Mouse (Mus musculus) midbrain, embryonic 15.5 days (tissue): Measurements from ENCODE around the gene Tmem86a. TPM values are rescaled to one million over a fixed set of nuclear protein-coding genes. Genes with fewer than 3 reads are reported as not detected.

Experiments
- ATAC-seq: fragments of 200-750 bp; cut with Nextera tagmentation; replicated peaks from 2 replicates; pipeline ENCODE4 v1.8.0; 2017; ENCODE audit warnings: moderate TSS enrichment
- H3K27ac ChIP-seq: fragments of 300-500 bp; sonication (generic); 2 replicates; pipeline ENCODE4 v1.5.1; 2015; ENCODE audit warnings: mild to moderate bottlenecking, inconsistent platforms
- H3K27me3 ChIP-seq: fragments of 300-500 bp; sonication (generic); replicated peaks from 2 replicates; pipeline ENCODE4 v1.6.1; 2015; ENCODE audit warnings: inconsistent platforms
- H3K36me3 ChIP-seq: fragments of 300-500 bp; sonication (generic); replicated peaks from 2 replicates; pipeline ENCODE4 v1.6.1; 2015; ENCODE audit warnings: inconsistent platforms
- H3K4me1 ChIP-seq: fragments of 300-500 bp; sonication (generic); 2 replicates; pipeline ENCODE4 v1.6.1; 2015; ENCODE audit warnings: inconsistent platforms
- H3K4me2 ChIP-seq: fragments of 300-500 bp; sonication (generic); 2 replicates; pipeline ENCODE4 v1.6.1; 2015; ENCODE audit warnings: inconsistent platforms, mild to moderate bottlenecking, moderate library complexity
- H3K4me3 ChIP-seq: fragments of 300-500 bp; sonication (generic); 2 replicates; pipeline ENCODE4 v1.5.1; 2015; ENCODE audit warnings: mild to moderate bottlenecking, inconsistent platforms
- H3K9ac ChIP-seq: fragments of 300-500 bp; sonication (generic); 2 replicates; pipeline ENCODE4 v1.6.1; 2015; ENCODE audit warnings: mild to moderate bottlenecking, inconsistent platforms
- H3K9me3 ChIP-seq: fragments of 300-500 bp; sonication (generic); 2 replicates; pipeline ENCODE4 v1.6.1; 2016; ENCODE audit warnings: inconsistent platforms
- WGBS: fragments of 180-500 bp; shearing (Covaris S2); methylation state at CpG from one replicate; pipeline ENCODE4 v1.1.7; 2015; ENCODE audit warnings: mixed read lengths; 5-methylcytosine and 5-hydroxymethylcytosine counted together
- polyA plus RNA-seq: library from polyadenylated mRNA; unstranded; fragments of >200 nt; fragmentation: Nextera tagmentation; extraction: Ambion mirVana; gene quantifications from 2 replicates; pipeline ENCODE4 v1.2.1, GENCODE M21; 2015

Gene Tmem86a
- polyA plus RNA-seq, 1 experiment from 2014 or later = 28.3 TPM

DNA sequence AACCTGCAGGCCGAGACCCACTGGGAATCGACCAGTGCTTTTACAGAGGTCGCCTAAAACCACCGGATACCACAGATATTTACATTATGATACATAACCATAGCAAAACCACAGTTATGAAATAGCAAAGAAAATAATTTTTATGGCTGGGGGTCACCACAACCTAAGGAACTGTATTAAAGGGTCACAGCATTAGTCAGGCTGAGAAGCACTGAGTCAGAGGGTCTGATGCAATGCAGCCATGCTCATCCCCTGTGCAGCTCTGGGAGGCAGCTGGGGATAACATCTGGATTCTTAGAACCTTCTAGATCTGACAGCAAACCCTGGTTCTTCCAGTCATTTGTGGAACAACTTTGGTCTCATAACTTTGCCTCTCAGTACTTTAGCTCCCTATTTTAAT lies 19.0 kb upstream of the Tmem86a start:
- Histone ChIP-seq H3K4me1 (no peaks in the 10 kb centered on the region), H3K27me3 (no peaks in the 10 kb centered on the region), H3K4me3 (no peak overlapping the region), H3K36me3 (no peaks in the 10 kb centered on the region), H3K9ac (no peak overlapping the region), H3K9me3 (no peaks in the 10 kb centered on the region), H3K27ac (no peak overlapping the region), H3K4me2 (no peak overlapping the region)
- no peak for ATAC-seq
- 82% methylated on average over 4 of the region's 4 CpGs for WGBS

GRCm38 (mm10) chr7:47034785-47035384 lies 15.5 kb upstream of the Tmem86a start:
- no peaks in the 10 kb centered on the region for H3K36me3 ChIP-seq
- no peak overlapping the region for H3K27ac ChIP-seq
- H3K4me3 ChIP-seq = no peak overlapping the region
- 91% methylated on average over 4 of the region's 4 CpGs for WGBS
- no peaks in the 10 kb centered on the region for H3K4me1 ChIP-seq
- no peak for ATAC-seq
- H3K9me3 ChIP-seq = no peaks in the 10 kb centered on the region
- no peaks in the 10 kb centered on the region for H3K27me3 ChIP-seq
- no peak overlapping the region for H3K9ac ChIP-seq
- no peak overlapping the region for H3K4me2 ChIP-seq

GRCm38 (mm10) chr7:47035426-47035825 lies 15.0 kb upstream of the Tmem86a start:
- no peak for ATAC-seq
- WGBS = 85% methylated on average over 8 of the region's 8 CpGs

GRCm38 (mm10) chr7:47041706-47042105 lies 8.7 kb upstream of the Tmem86a start:
- no peaks in the 10 kb centered on the region for H3K36me3 ChIP-seq
- H3K4me1 ChIP-seq = no peaks in the 10 kb centered on the region
- no peak overlapping the region for H3K9ac ChIP-seq
- no peak overlapping the region for H3K4me3 ChIP-seq
- H3K9me3 ChIP-seq = no peaks in the 10 kb centered on the region
- 86% methylated on average over 3 of the region's 3 CpGs for WGBS
- no peak overlapping the region for H3K4me2 ChIP-seq
- no peak overlapping the region for H3K27ac ChIP-seq
- H3K27me3 ChIP-seq = no peaks in the 10 kb centered on the region
- ATAC-seq = no peak

More at GRCm38 (mm10) chr7:47035426-47035825, 15.0 kb upstream of the Tmem86a start:
- Histone ChIP-seq H3K9ac (no peak overlapping the region), H3K4me3 (no peak overlapping the region), H3K9me3 (no peaks in the 10 kb centered on the region), H3K27ac (no peak overlapping the region), H3K36me3 (no peaks in the 10 kb centered on the region), H3K4me2 (no peak overlapping the region), H3K4me1 (no peaks in the 10 kb centered on the region), H3K27me3 (no peaks in the 10 kb centered on the region)

- Histone ChIP-seq H3K27me3 (no peaks in the 10 kb centered on the region), H3K4me1 (no peaks in the 10 kb centered on the region), H3K27ac (no peak overlapping the region), H3K9me3 (no peaks in the 10 kb centered on the region), H3K9ac (no peak overlapping the region), H3K4me2 (no peak overlapping the region), H3K4me3 (no peak overlapping the region), H3K36me3 (no peaks in the 10 kb centered on the region)
- ATAC-seq = no peak
- WGBS = 86% methylated on average over 4 of the region's 4 CpGs
Measured at GRCm38 (mm10) chr7:47042121-47042520, 8.3 kb upstream of the Tmem86a start.

DNA sequence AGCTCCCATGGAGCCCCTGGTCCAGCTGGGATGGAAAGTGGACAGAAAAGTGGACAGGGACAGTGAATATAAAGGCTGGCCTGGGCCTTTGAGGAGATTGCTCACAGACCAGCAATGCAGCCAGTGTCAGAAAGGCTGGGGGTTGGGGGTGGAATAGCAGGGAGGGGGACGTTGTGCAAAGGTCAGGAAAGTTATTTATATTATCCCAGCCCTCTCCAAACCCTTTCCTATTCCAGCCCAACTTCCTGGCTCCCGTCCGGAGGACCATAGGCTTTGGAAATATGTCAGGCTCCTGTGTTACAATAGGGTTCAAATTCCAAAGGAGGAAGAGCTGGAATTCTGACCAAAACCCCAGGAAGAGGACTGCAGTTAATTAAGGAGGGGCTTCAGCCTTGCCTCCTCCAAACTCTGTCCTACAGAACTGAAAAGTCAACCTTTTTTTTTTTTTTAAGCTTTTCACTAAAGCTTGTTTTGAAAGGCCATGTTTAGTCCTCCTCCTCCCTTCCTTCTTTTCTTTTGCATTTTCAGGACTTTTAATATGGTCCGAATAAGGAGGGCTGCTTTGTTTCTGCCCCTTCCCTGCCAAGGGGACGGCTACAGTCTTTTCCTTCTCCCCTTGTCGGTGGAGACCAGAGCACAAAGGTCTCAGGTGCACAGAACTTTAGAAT lies 7.4 kb upstream of the Tmem86a start:
- Histone ChIP-seq H3K4me3 (no peak overlapping the region), H3K9ac (no peak overlapping the region), H3K36me3 (no peaks in the 10 kb centered on the region), H3K27ac (no peak overlapping the region), H3K27me3 (no peaks in the 10 kb centered on the region), H3K4me1 (no peaks in the 10 kb centered on the region), H3K4me2 (no peak overlapping the region), H3K9me3 (no peaks in the 10 kb centered on the region)
- WGBS = 51% methylated on average over 6 of the region's 6 CpGs
- no peak for ATAC-seq

DNA sequence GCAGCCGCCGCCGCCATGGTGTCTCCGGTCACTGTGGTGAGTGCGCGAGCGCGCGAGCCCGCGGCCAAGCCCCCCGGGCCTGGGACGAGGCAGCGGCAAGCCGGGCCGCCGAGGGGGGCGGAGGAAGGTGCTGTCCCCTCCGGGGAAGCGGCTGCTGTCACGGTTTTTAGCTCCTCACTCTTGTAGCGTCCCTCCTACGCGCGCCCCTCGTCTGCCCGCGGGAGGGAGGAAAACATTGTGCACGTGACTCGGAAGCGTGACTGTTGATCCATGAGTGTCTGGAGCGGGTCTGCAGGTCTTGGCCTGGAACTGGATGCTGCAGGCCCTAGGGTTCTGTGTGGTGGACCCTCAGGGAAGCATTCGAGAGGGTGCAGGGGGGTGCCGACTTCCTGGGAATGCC lies 365 bp downstream of the Tmem86a start:
- Histone ChIP-seq H3K4me2 (peak overlapping the region; percentile 90), H3K36me3 (no peaks in the 10 kb centered on the region), H3K27me3 (no peaks in the 10 kb centered on the region), H3K4me3 (peak overlapping the region; percentile 91), H3K27ac (peak overlapping the region; percentile 92), H3K9ac (peak overlapping the region; percentile 92), H3K4me1 (peaks cover 22% of the 10 kb centered on the region), H3K9me3 (no peaks in the 10 kb centered on the region)
- peak; percentile 79 for ATAC-seq
- WGBS = 1% methylated on average over 34 of the region's 34 CpGs

GRCm38 (mm10) chr7:47051404-47052151 lies 1.2 kb downstream of the Tmem86a start:
- Histone ChIP-seq H3K4me2 (peak overlapping the region; percentile 90), H3K27me3 (no peaks in the 10 kb centered on the region), H3K4me3 (peak overlapping the region; percentile 91), H3K9me3 (no peaks in the 10 kb centered on the region), H3K27ac (peak overlapping the region; percentile 92; the same call in 1 of the 2 replicates), H3K4me1 (peaks cover 22% of the 10 kb centered on the region), H3K9ac (peak overlapping the region; percentile 92; the same call in 1 of the 2 replicates), H3K36me3 (no peaks in the 10 kb centered on the region)
- peak; percentile 0; the same call in 1 of the 2 replicates for ATAC-seq
- WGBS = 4% methylated on average over 2 of the region's 2 CpGs

- peaks cover 22% of the 10 kb centered on the region for H3K4me1 ChIP-seq
- ATAC-seq = no peak
- no peak overlapping the region for H3K4me3 ChIP-seq
- no peaks in the 10 kb centered on the region for H3K9me3 ChIP-seq
- no peak overlapping the region for H3K9ac ChIP-seq
- H3K36me3 ChIP-seq = no peaks in the 10 kb centered on the region
- no peaks in the 10 kb centered on the region for H3K27me3 ChIP-seq
- peak overlapping the region; percentile 44; the same call in 1 of the 2 replicates for H3K27ac ChIP-seq
- 42% methylated on average over 3 of the region's 3 CpGs for WGBS
- peak overlapping the region; percentile 90; the same call in 1 of the 2 replicates for H3K4me2 ChIP-seq
Measured at GRCm38 (mm10) chr7:47052276-47052675, 1.9 kb downstream of the Tmem86a start.

- ATAC-seq = no peak
- Histone ChIP-seq H3K4me2 (no peak overlapping the region), H3K4me1 (peaks cover 22% of the 10 kb centered on the region), H3K27ac (no peak overlapping the region), H3K9me3 (no peaks in the 10 kb centered on the region), H3K36me3 (no peaks in the 10 kb centered on the region), H3K9ac (no peak overlapping the region), H3K27me3 (no peaks in the 10 kb centered on the region), H3K4me3 (no peak overlapping the region)
- WGBS = 92% methylated on average over 15 of the region's 15 CpGs
Measured at GRCm38 (mm10) chr7:47053287-47053686, 2.9 kb downstream of the Tmem86a start.

DNA sequence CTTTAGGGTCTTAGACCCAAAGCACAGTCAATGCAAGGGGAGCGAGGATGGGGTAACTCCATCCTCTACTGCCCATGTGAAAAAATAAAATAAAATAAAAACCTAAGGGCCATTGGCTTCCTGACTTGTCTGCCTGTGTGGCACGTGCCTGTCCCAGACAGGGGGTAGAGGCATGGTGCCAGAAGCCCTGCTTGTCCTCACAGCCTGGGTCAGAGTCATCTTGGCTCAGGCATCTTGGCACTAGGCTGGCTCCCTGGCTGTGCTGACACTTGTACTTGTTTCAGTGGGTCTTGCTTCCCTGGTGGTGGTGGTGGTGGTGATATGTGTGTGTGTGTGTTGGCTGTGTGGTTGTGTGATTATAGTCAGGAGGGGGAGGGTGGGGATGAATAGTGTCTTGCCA lies 4.3 kb downstream of the Tmem86a start:
- Histone ChIP-seq H3K36me3 (no peaks in the 10 kb centered on the region), H3K27me3 (no peaks in the 10 kb centered on the region), H3K9ac (no peak overlapping the region), H3K27ac (no peak overlapping the region), H3K4me3 (no peak overlapping the region), H3K4me2 (no peak overlapping the region), H3K9me3 (no peaks in the 10 kb centered on the region), H3K4me1 (peaks cover 22% of the 10 kb centered on the region)
- no peak for ATAC-seq
- WGBS = 79% methylated on average over 2 of the region's 2 CpGs

- Histone ChIP-seq H3K36me3 (no peaks in the 10 kb centered on the region), H3K4me3 (no peak overlapping the region), H3K27me3 (no peaks in the 10 kb centered on the region), H3K27ac (no peak overlapping the region), H3K4me1 (peaks cover 22% of the 10 kb centered on the region), H3K4me2 (no peak overlapping the region), H3K9ac (no peak overlapping the region), H3K9me3 (no peaks in the 10 kb centered on the region)
- no peak for ATAC-seq
- 84% methylated on average over 9 of the region's 9 CpGs for WGBS
Measured at GRCm38 (mm10) chr7:47055744-47056143, 5.3 kb downstream of the Tmem86a start.
